Mouse (Mus musculus) left cerebral cortex, postnatal 10 days (tissue): ENCODE results near the gene Clba1. TPM values are rescaled to one million over a fixed set of nuclear protein-coding genes. Genes with fewer than 3 reads are reported as not detected.

Experiments
- DNase-seq, 2 experiments: peaks; one replicate each; pipeline ENCODE4 v3.0.0; 2021 to 2022; ENCODE audit warnings: low spot score in 2 of 2, mixed read lengths in 1 of 2; ENCODE audit errors: extremely low spot score in 1 of 2
- intact Hi-C: fragments of 180-260 bp; cut with DNase I; formaldehyde crosslinking; loops from one replicate; pipeline ENCODE4 v1.15.1; 2025
- total RNA-seq, 2 experiments: library from RNA; stranded (reverse); gene quantifications; 2 replicates each; pipeline ENCODE4 v1.2.3; 2021

Clba1 gene
- 10 to 100 TPM; 14.6 to 16.5 TPM for total RNA-seq

DNA sequence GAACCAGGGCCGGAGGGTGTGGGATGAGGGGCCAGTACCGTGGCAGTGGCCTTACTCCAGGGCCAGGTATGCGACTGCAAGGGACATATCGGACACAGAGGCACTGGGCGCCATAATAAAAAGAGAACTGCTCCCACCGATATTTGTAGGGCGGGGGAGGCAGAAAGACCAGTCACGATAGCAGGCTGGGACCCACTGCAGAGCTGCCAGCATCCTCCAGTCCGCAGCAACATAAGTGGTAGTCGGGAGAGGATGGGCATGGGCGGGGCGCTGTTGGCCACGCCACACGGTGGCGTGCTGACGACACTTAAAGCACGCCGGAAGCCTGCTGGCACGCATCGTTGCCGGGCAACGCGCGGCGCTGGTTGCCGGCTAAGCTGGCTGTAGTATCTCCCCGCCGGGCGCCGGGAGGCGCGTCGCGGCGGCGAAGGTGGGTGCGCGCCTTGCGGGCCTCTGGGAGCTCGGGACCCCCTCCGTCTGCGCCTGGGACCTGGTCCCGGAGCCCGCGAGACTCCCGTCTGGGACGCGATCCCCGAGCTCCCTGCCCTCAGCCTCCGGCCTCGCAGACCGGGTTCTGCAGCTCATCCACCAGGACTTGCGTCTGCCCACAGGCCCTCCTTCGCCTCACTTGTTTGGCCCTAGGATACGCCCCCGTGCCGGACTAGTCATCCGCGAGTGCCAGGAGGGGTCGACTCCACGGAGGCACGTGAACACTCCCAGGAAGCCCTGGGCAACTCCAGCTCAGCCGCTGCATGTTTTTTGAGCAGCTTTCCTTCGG lies at the start of gene Clba1:
Gene Clba1 (plus strand): TSS at position 351 of the 778 bp plus-strand sequence.
- intact Hi-C loops: no loop called here
- peak; percentile 92 to 94 for DNase-seq

DNA sequence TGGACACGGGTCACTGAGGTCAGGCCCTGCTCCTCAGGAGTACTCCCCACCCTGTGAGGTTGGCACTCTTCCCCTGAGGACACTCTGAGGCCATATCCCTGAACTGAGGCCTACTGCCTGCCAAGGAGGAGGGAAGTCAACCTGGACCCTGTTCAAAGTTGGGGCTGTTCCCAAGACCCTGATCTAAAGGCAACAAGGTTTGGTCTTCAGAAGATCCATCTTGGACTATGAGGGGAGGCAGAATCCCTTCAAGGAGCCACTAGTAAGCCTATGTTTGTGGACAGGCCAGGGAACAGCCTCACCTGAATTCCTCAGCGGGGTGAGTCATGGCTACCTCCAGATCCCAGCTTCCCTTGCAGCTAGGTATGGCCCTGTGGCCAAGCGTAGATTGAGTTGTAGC lies 49.3 kb upstream of the Clba1 start:
- intact Hi-C loops: no loop called here
- no peak for DNase-seq

DNA sequence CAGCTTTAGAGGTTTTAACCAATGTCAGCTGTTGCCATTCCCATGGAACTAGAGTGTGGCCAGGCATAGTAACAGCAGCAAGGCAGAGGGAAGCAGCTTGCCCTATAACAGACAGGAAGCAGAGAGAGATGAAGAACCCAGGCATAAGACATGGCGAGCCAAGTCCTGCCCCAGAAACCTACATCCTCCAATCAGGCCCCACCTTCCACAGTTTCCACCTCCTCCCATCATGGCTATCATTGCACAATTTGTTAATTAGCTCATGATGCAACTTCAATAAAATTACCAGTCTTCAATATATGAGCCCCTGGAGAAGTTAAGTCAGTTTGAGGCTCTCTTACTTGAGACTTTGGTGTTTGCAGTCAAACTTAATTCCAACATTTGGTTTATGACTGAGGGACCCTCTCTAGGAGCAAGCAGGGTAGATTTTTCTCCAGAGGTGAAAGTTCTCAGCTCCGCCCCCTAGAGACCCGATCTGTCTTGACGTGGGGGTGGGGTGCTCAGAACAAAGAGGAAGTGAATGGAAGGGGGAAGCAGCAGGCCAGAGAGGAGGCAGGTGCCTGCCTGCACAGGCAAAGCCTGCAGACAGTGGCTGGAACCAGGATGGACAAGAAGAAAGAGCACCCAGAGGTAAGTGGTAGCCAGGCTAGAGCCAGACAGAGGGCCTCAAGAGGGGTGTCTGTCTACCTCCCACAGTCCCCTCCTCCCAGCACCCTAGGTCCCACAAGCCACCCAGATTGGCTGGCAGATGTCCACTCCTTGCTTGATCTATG lies 48.4 kb upstream of the Clba1 start, which contains the start of gene Pld4:
Gene Pld4 (plus strand): TSS at position 502 of the 773 bp plus-strand sequence.
- intact Hi-C loops: no loop called here
- peak in 1 of 2 experiments; percentile 54 for DNase-seq

DNA sequence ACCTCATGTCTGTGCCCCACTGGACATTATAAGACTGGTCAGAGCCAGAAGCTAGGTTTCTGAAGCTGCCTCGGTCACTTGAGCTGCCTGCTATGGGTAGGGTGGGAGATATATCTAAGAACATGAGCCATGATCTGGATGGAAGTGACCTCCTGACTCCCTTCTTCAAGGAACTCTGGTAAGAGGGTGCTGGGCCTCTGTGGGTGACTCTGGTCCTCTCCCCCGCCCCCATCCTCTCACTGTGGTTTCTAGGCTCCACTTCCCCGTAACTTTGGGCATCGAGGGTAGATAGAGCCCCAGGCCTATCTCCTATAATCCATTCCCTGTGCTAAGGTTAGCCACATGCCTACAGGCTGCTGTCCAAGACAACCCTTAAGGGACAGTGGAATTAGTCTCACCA lies 47.3 kb upstream of the Clba1 start:
- DNase-seq: no peak
- intact Hi-C loops: no loop called here

DNA sequence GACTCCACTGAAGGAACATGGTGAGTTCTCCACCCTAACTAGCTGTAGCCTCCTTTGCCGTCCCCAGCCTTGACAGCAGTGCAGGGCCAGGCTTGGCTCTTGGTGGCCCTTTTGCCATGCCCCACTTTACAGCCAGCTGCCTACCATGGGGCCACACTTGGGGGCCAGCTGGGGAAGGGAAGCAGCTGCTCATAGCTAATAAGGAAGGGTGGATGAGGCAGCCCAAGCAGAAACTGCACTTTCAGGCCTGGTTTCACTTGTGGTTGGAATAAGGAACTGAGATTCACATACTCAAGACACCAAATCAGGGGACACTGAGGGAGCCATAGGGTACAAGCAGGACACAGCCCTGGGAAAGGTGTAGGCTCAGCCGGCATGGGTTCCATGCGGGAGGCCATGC lies 46.7 kb upstream of the Clba1 start:
- peak in 1 of 2 experiments; percentile 48 for DNase-seq

DNA sequence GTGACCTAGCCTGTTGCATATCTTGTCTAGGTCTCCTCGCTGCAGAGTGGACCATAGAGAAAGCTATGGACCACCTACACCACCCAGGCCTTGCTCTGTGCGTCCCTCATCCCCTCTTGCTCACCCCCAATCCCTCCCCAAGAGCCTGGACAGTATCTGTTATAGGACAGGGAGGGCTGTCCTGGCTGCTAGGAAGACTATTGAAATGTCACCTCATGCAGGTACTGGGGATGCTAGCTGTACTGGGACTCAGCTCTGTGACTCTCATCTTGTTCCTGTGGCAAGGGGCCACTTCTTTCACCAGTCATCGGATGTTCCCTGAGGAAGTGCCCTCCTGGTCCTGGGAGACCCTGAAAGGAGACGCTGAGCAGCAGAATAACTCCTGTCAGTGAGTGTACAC lies 45.6 kb upstream of the Clba1 start:
- DNase-seq: peak in 1 of 2 experiments; percentile 14
- intact Hi-C loops: no loop called here

More for the DNA sequence above, 46.7 kb upstream of the Clba1 start:
- intact Hi-C loops: no loop called here

DNA sequence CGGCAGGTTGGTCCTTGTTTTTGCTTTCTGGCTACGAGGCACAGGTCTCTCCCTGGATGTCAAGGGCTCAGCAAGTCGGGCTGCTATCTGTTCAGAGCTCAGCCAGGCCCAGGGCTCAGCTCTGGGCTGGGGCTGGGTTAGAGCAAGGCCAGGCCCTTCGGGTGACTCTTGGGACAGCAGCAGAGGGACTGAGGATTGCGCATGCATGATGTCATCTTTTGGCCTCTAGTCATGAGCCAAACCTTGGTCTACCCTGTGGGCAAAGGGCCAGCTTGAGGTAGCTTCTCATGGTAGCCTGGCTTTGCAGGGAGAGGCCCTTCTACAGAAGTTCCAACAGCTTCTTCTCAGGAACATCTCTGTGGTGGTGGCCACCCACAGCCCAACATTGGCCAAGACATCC lies 44.6 kb upstream of the Clba1 start:
- intact Hi-C loops: no loop called here
- peak in 1 of 2 experiments; percentile 24 for DNase-seq

DNA sequence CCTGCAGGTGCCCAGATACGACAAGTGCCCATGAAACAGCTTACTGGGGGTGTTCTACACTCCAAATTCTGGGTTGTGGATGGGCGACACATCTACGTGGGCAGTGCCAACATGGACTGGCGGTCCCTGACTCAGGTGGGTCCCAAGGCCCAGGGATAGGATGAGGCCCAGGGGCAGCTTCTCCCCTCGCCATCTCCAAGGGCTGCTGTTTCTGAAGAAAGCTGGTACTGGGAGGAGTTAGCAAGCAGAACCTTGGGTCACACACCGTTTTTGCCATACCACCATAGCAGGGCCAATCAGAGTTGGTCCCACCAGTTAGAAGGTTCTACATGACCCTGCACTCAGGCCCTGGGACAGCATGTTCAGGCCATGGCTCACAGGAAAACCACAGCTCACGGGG lies 43.7 kb upstream of the Clba1 start:
- DNase-seq: no peak
- intact Hi-C loops: no loop called here

DNA sequence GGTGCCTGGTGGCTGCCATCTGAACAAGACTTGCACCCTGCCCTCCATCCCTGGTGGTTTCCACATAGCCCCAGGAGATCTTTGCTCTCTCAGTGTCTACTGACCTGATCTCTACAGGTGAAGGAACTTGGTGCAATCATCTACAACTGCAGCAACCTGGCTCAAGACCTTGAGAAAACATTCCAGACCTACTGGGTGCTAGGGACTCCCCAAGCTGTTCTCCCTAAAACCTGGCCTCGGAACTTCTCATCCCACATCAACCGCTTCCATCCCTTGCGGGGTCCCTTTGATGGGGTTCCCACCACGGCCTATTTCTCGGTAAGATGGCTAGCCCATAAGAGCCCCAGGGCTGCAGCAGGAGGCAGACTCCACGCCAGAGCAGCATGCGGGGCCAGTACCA lies 42.2 kb upstream of the Clba1 start:
- no peak for DNase-seq
- intact Hi-C loops: no loop called here

DNA sequence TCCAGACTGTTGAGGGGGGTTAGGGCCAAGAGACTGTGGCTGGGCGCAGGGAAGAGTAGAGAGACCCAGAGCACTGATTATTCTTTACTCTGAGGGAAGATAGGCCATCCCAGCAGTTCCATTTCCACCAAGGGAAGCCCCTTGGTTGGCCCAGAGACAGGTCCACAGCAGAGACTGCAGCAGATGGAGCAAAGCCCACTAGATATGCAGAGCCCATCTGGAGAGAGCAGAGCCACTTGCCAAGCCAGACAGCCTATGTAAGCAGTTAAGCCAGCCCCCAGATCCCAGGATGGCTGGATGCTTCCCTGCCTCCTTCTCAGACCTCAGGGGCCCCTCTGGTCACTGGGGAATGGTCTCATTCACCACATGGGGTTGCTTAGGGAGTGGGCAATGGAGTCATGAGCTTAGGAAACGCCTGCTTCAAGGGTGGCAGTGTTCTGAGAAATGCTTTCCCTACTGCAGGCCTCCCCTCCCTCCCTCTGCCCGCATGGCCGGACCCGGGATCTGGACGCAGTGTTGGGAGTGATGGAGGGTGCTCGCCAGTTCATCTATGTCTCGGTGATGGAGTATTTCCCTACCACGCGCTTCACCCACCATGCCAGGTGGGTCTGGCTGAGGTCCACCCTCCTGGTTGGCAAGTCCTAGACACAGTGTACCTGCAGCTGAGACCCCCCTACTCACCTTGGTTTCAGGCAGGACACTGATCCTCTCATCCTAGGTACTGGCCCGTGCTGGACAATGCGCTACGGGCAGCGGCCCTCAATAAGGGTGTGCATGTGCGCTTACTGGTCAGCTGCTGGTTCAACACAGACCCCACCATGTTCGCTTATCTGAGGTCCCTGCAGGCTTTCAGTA lies 41.5 kb upstream of the Clba1 start:
- no peak for DNase-seq
- intact Hi-C loops: no loop called here

DNA sequence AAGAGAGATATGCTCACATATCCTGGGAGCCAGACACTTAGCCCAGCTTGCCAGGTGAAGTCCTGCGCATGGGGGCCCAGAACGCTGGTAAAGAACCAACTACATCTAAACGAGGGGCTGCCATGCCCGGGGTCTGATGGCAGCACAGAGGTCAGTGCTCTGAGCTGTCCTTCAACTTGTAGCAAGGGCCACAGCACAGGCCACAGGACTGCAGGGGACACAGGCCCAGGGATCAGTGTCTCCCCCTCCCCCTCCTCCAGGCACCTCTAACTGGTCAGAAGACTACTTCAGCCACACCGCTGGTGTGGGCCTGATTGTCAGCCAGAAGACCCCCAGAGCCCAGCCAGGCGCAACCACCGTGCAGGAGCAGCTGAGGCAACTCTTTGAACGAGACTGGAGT lies 40.6 kb upstream of the Clba1 start:
- intact Hi-C loops: no loop called here
- no peak for DNase-seq

DNA sequence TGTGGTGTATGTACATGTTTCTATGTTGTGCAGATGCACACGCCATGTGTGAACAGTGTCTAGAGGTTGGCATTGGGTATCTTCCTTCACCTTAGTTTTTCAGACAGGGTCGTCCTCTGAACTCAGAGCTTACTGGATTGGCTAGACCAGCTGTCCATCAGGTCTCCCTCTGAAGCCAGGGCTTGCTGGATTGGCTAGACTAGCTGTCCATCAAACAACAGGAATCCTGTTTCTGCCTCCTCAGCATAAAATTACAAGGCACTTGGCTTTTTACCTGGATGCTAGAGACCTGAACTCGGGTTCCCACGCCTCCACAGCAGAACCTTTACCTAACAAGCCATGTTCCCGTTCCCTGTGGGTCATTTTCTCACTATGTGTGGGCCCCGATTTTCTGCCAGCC lies 39.7 kb upstream of the Clba1 start:
- intact Hi-C loops: no loop called here
- no peak for DNase-seq

DNA sequence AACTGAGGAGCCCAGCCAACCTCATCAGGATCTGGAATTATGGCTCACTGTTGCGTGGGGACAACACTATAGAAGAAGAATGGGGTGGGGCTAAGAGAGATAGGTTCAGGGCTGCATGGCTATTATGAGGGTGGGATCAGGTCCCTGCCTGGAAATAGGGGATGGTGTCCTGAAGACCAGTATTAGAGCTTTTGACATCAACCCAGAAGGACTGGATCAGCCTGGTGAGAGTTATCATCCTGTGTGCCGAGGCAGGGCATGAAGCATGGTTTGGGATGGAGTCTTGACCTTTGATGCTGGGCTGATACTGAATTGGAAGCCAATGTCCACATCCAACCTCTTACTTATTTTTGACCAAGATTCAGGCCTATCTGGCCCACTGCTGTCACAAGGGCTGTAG lies 39.0 kb upstream of the Clba1 start:
- intact Hi-C loops: no loop called here
- DNase-seq: no peak

DNA sequence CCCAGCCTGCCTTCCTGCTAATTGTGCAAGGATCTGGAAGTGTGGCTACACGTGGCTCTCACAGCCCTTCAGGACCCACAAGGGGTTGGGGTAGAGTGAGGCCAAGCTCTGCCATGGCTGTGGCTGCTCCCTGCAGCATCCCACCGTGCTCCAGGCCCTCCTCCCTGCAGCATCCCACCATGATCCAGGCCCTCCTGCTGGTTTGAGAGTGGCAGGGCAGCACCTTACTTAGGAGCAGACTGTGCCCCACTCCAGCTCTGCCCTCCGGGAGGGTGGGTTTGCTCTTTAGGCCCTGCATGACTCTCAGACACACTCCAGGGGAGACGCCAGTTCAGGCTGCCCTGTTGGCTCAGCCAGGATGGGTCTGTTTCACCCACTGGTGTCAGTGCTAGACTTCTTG lies 38.3 kb upstream of the Clba1 start:
- intact Hi-C loops: no loop called here
- DNase-seq: no peak

DNA sequence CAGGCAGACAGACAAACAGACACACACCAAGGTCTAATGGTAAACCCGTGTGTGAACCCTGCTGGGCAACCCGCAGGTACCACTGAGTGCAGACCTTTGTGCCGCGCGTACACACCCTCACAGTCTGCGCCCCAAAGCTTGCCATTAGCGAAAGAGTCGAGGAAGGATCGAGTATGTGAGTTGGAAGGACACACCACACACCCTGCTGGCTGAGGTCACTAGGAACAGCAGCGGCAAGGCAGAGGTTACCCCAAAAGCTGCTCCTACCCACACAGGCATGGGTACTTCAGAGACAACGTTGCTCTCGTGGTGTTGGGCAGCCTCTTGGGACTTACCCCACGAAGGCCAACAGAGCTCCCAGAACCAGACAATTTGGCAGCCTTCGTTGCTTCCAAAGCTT lies 36.4 kb upstream of the Clba1 start:
- intact Hi-C loops: no loop called here
- DNase-seq: no peak

DNA sequence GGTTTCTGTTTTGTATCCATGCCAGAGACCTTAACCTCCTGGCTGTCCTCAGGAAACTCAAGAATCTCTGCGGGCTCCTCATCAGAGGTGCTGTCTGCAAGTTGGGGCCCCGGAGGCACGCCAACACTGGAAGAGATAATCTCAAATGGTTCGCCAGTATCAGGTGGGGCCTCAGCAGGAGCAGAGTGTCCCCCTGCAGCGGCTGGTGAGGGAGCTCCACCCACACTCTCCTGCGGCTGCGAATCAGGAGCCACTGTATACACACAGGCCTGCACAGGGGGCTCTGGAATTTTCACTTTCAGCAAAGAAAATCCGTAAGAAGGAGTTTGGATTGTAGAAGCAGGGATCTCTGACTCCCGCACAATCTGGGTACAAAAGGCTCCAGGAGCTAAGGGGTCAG lies 35.4 kb upstream of the Clba1 start:
- intact Hi-C loops: no loop called here
- no peak for DNase-seq

DNA sequence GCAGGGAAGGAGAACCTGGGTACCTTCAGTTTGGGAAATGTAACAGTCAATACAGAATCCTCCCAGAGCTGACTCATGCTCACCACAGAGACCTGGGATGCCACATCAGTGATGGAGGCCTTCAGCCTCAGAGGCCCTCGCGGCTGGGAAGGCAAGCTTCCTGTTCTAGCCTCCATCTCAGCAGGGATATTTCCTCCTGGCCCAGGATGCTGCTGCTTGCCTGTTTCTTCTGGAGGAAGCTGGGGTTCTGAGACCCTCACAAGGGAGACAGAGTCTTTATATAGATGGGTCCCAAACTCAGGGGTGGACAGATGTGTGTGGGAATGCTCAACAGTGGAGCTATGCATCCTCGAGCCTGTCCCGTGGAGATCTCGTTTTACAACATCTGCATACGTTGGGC lies 34.7 kb upstream of the Clba1 start:
- intact Hi-C loops: no loop called here
- DNase-seq: no peak

DNA sequence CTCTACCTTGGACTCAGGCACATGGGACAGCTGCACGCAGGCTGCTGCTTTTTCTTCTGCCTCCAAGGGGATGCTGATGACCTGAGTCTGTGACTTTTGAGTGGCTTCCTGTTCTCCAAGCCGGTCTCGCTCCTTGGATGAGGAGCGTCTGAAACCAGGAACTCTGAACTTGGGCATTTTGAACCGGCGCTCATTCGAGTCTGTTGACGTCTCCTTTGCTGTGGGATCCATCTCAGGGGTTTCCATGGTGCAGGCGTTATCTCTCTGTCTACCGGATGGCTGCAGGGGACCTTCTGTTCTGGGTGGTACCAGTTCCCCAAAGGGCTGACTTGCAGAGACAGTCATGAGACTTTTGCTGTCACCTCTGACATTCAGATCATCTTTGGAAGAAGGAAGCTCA lies 34.3 kb upstream of the Clba1 start:
- intact Hi-C loops: no loop called here
- DNase-seq: no peak

DNA sequence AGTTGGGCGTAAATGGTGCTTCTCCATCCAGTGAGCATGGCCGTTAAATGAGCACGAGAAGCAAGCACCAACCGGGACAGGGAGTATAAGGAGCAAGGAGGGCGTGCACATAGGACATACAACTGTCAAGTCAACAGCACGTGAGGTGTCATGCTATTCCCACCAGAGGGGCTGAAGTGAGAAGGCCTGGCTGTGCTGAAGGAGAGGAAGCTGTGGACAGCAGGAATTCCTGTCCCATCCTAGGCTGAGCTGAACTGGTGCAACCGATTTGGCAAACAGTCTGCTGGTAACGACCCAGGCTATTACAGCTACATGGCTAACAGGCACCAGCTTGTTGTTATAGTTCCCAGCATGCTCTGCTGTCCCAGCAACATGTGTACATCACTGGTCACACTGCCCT lies 17.7 kb upstream of the Clba1 start:
- DNase-seq: no peak
- intact Hi-C loops: loop anchor here (10.0 kb wide), 1 partner anchor 54 kb away; no protein-coding TSS in a partner anchor
